Comparison of ENCODE assay signal across 8 mouse cellular contexts in the genomic region with DNA sequence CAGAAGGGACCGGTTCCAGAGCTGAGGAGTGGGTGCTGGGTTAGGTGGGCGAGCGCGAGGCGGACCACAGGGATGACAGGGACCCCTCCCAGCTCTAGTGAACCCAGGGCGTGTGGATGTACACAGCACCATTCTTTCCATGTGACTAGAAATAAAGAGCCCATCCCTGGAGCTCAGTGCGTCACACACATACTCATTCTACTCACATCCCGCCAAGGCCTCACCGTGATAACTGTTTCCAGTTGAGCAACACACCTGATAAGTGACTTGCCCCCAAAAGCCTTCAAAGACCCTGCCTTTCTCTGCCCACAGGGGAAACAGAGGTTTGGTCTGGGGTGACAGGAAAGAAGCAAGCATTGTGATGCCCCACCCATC. TPM values are rescaled to one million over a fixed set of nuclear protein-coding genes. Genes with fewer than 3 reads are reported as not detected.
DNase-seq lines count a peak whose midpoint lies in the region; ATAC-seq and TF ChIP-seq lines count a peak whose summit lies in the region.

No protein-coding gene starts in this region.

- no peaks in the 10 kb centered on the region for H3K36me3 ChIP-seq in embryonic facial prominence, embryonic 13.5 days
- H3K36me3 ChIP-seq in limb, embryonic 11.5 days (ENCODE audit: control insufficient read depth, insufficient read depth, low read length) = no peaks in the 10 kb centered on the region
- H3K36me3 ChIP-seq in neural tube, embryonic 14.5 days (ENCODE audit: control insufficient read depth, insufficient read depth, low read length) = no peaks in the 10 kb centered on the region

- H3K27ac ChIP-seq in embryonic facial prominence, embryonic 13.5 days = no peak overlapping the region
- no peak overlapping the region for H3K27ac ChIP-seq in limb, embryonic 11.5 days (replicated peaks; ENCODE audit: low read depth, low read length)
- no peak overlapping the region for H3K27ac ChIP-seq in neural tube, embryonic 14.5 days (ENCODE audit: low read depth, low read length)

- H3K9me3 ChIP-seq in embryonic facial prominence, embryonic 13.5 days = no peaks in the 10 kb centered on the region
- no peaks in the 10 kb centered on the region for H3K9me3 ChIP-seq in limb, embryonic 11.5 days (ENCODE audit: control insufficient read depth, low read length)
- no peaks in the 10 kb centered on the region for H3K9me3 ChIP-seq in neural tube, embryonic 14.5 days (ENCODE audit: control insufficient read depth, low read length)

- no peaks in the 10 kb centered on the region for H3K27me3 ChIP-seq in embryonic facial prominence, embryonic 13.5 days
- no peaks in the 10 kb centered on the region for H3K27me3 ChIP-seq in limb, embryonic 11.5 days (ENCODE audit: control insufficient read depth, insufficient read depth, low read length)
- no peaks in the 10 kb centered on the region for H3K27me3 ChIP-seq in neural tube, embryonic 14.5 days (ENCODE audit: control insufficient read depth, insufficient read depth, low read length)

- H3K4me3 ChIP-seq in lung, adult 2 months (replicated peaks; ENCODE audit: extremely low read depth, low read depth, low read length) = peak overlapping the region; percentile 98
- H3K4me3 ChIP-seq in embryonic facial prominence, embryonic 13.5 days = peak overlapping the region; percentile 78
- H3K4me3 ChIP-seq in limb, embryonic 11.5 days (ENCODE audit: low read depth, low read length) = peak overlapping the region; percentile 80
- H3K4me3 ChIP-seq in neural tube, embryonic 14.5 days (ENCODE audit: low read depth, low read length) = peak overlapping the region; percentile 76

- peaks cover 4% of the 10 kb centered on the region; the same call in 1 of the 2 replicates for H3K4me1 ChIP-seq in lung, adult 2 months (ENCODE audit: control insufficient read depth, insufficient read depth, low read length)
- H3K4me1 ChIP-seq in embryonic facial prominence, embryonic 13.5 days = peaks cover 28% of the 10 kb centered on the region
- peaks cover 6% of the 10 kb centered on the region; the same call in 1 of the 2 replicates for H3K4me1 ChIP-seq in limb, embryonic 11.5 days (ENCODE audit: control insufficient read depth, insufficient read depth, low read length)
- peaks cover 13% of the 10 kb centered on the region; the same call in 1 of the 2 replicates for H3K4me1 ChIP-seq in neural tube, embryonic 14.5 days (ENCODE audit: control insufficient read depth, insufficient read depth, low read length)

- WGBS in lung, adult 2 months = 1% methylated on average over 9 of the region's 9 CpGs
- WGBS in embryonic facial prominence, embryonic 13.5 days = 2% methylated on average over 9 of the region's 9 CpGs
- 5% methylated on average over 9 of the region's 9 CpGs for WGBS in limb, embryonic 11.5 days
- 2% methylated on average over 9 of the region's 9 CpGs for WGBS in neural tube, embryonic 14.5 days

- no peak for TF ChIP-seq CTCF in lung, adult 2 months (IDR thresholded peaks at IDR 0.05; ENCODE audit: insufficient read depth, low read length)

- peak overlapping the region; percentile 82 for H3K4me2 ChIP-seq in embryonic facial prominence, embryonic 13.5 days
- peak overlapping the region; percentile 77 for H3K4me2 ChIP-seq in limb, embryonic 11.5 days (ENCODE audit: low read depth, severe bottlenecking)
- peak overlapping the region; percentile 58 for H3K4me2 ChIP-seq in neural tube, embryonic 14.5 days (ENCODE audit: low read depth, low read length)

- DNase-seq in lung, adult 2 months = no peak
- no peak for DNase-seq in lung, postnatal 36 days
- no peak for DNase-seq in limb, embryonic 11.5 days (ENCODE audit: low spot score)
- no peak for DNase-seq in frontal cortex, adult 2 months (ENCODE audit: extremely low spot score in 1 of 2, low spot score in 1 of 2)
- no peak for DNase-seq in adrenal gland, postnatal 14 days
- no peak for DNase-seq in spleen, adult 18-20 months

- H3K9ac ChIP-seq in embryonic facial prominence, embryonic 13.5 days = peak overlapping the region; percentile 79
- H3K9ac ChIP-seq in limb, embryonic 11.5 days (ENCODE audit: low read length) = peak overlapping the region; percentile 68
- H3K9ac ChIP-seq in neural tube, embryonic 14.5 days (replicated peaks; ENCODE audit: low read depth, low read length) = peak overlapping the region; percentile 71

- no peak for TF ChIP-seq POLR2A in lung, adult 2 months (IDR thresholded peaks at IDR 0.05; ENCODE audit: borderline replicate concordance, extremely low read depth, low read depth, low read length)

- ATAC-seq in embryonic facial prominence, embryonic 13.5 days (ENCODE audit: insufficient number of reproducible peaks, insufficient read depth, low FRiP score, low TSS enrichment, low read depth) = no peak; the same call in 1 of the 2 replicates
- ATAC-seq in limb, embryonic 11.5 days (ENCODE audit: insufficient number of reproducible peaks, low FRiP score, low TSS enrichment, low read depth) = no peak
- ATAC-seq in neural tube, embryonic 14.5 days (ENCODE audit: low read depth) = no peak

RNA-seq across cellular contexts. Expression of a gene that starts 0.5 kb away (rescaled TPM):
- polyA plus RNA-seq in lung, adult 2 months (2012; rRNA removed) = 7.9 and 11.5 TPM in 2 replicates
- 3.8 and 4.7 TPM in 2 replicates for polyA plus RNA-seq in embryonic facial prominence, embryonic 13.5 days (2015; fragmentation: Nextera tagmentation; extraction: Ambion mirVana)
- polyA plus RNA-seq in limb, embryonic 11.5 days (2014; fragmentation: Nextera tagmentation; extraction: Ambion mirVana) = 3.6 and 4.3 TPM in 2 replicates
- 7.5 and 9.8 TPM in 2 replicates for polyA plus RNA-seq in neural tube, embryonic 14.5 days (2014; fragmentation: Nextera tagmentation; extraction: Ambion mirVana)
- polyA plus RNA-seq in frontal cortex, adult 2 months (2012; rRNA removed) = 13.5 and 14.0 TPM in 2 replicates
- 5.7 and 5.8 TPM in 2 replicates for total RNA-seq in adrenal gland, postnatal 14 days (2021)

RNA-seq across cellular contexts. Expression of a gene that starts 0.8 kb away (rescaled TPM):
- polyA plus RNA-seq in lung, adult 2 months (2012; rRNA removed) = 5.3 and 9.2 TPM in 2 replicates
- 1.7 and 2.3 TPM in 2 replicates for polyA plus RNA-seq in embryonic facial prominence, embryonic 13.5 days (2015; fragmentation: Nextera tagmentation; extraction: Ambion mirVana)
- polyA plus RNA-seq in limb, embryonic 11.5 days (2014; fragmentation: Nextera tagmentation; extraction: Ambion mirVana) = 2.4 and 2.5 TPM in 2 replicates
- 4.6 and 5.1 TPM in 2 replicates for polyA plus RNA-seq in neural tube, embryonic 14.5 days (2014; fragmentation: Nextera tagmentation; extraction: Ambion mirVana)
- polyA plus RNA-seq in frontal cortex, adult 2 months (2012; rRNA removed) = 17.1 and 18.8 TPM in 2 replicates
- 5.9 and 7.2 TPM in 2 replicates for total RNA-seq in adrenal gland, postnatal 14 days (2021)

RNA-seq across cellular contexts. Expression of a gene that starts 38.8 kb away (rescaled TPM):
- 7.4 and 9.3 TPM in 2 replicates for polyA plus RNA-seq in lung, adult 2 months (2012; rRNA removed)
- 35.2 and 36.1 TPM in 2 replicates for polyA plus RNA-seq in embryonic facial prominence, embryonic 13.5 days (2015; fragmentation: Nextera tagmentation; extraction: Ambion mirVana)
- polyA plus RNA-seq in limb, embryonic 11.5 days (2014; fragmentation: Nextera tagmentation; extraction: Ambion mirVana) = 38.6 and 45.3 TPM in 2 replicates
- polyA plus RNA-seq in neural tube, embryonic 14.5 days (2014; fragmentation: Nextera tagmentation; extraction: Ambion mirVana) = 9.6 and 12.0 TPM in 2 replicates
- 10.9 and 12.8 TPM in 2 replicates for polyA plus RNA-seq in frontal cortex, adult 2 months (2012; rRNA removed)
- 16.3 and 18.0 TPM in 2 replicates for total RNA-seq in adrenal gland, postnatal 14 days (2021)
